Mouse (Mus musculus) midbrain, embryonic 15.5 days (tissue): Measurements from ENCODE around the gene Vmn2r103. TPM values are rescaled to one million over a fixed set of nuclear protein-coding genes. Genes with fewer than 3 reads are reported as not detected.

ENCODE experiments used
- ATAC-seq: fragments of 200-750 bp; cut with Nextera tagmentation; replicated peaks from 2 replicates; pipeline ENCODE4 v1.8.0; 2017; ENCODE audit warnings: moderate TSS enrichment
- H3K27ac ChIP-seq: fragments of 300-500 bp; sonication (generic); 2 replicates; pipeline ENCODE4 v1.5.1; 2015; ENCODE audit warnings: mild to moderate bottlenecking, inconsistent platforms
- H3K27me3 ChIP-seq: fragments of 300-500 bp; sonication (generic); replicated peaks from 2 replicates; pipeline ENCODE4 v1.6.1; 2015; ENCODE audit warnings: inconsistent platforms
- H3K36me3 ChIP-seq: fragments of 300-500 bp; sonication (generic); replicated peaks from 2 replicates; pipeline ENCODE4 v1.6.1; 2015; ENCODE audit warnings: inconsistent platforms
- H3K4me1 ChIP-seq: fragments of 300-500 bp; sonication (generic); 2 replicates; pipeline ENCODE4 v1.6.1; 2015; ENCODE audit warnings: inconsistent platforms
- H3K4me2 ChIP-seq: fragments of 300-500 bp; sonication (generic); 2 replicates; pipeline ENCODE4 v1.6.1; 2015; ENCODE audit warnings: inconsistent platforms, mild to moderate bottlenecking, moderate library complexity
- H3K4me3 ChIP-seq: fragments of 300-500 bp; sonication (generic); 2 replicates; pipeline ENCODE4 v1.5.1; 2015; ENCODE audit warnings: mild to moderate bottlenecking, inconsistent platforms
- H3K9ac ChIP-seq: fragments of 300-500 bp; sonication (generic); 2 replicates; pipeline ENCODE4 v1.6.1; 2015; ENCODE audit warnings: mild to moderate bottlenecking, inconsistent platforms
- H3K9me3 ChIP-seq: fragments of 300-500 bp; sonication (generic); 2 replicates; pipeline ENCODE4 v1.6.1; 2016; ENCODE audit warnings: inconsistent platforms
- WGBS: fragments of 180-500 bp; shearing (Covaris S2); methylation state at CpG from one replicate; pipeline ENCODE4 v1.1.7; 2015; ENCODE audit warnings: mixed read lengths; 5-methylcytosine and 5-hydroxymethylcytosine counted together
- polyA plus RNA-seq: library from polyadenylated mRNA; unstranded; fragments of >200 nt; fragmentation: Nextera tagmentation; extraction: Ambion mirVana; gene quantifications from 2 replicates; pipeline ENCODE4 v1.2.1, GENCODE M21; 2015

The Vmn2r103 gene
- not detected in 2 replicates for polyA plus RNA-seq

- Histone ChIP-seq H3K36me3 (no peaks in the 10 kb centered on the region), H3K4me2 (no peak within 1 kb of the TSS), H3K4me3 (no peak within 1 kb of the TSS), H3K9me3 (peaks cover 5% of the 10 kb centered on the region; the same call in 1 of the 2 replicates), H3K9ac (no peak within 1 kb of the TSS), H3K27ac (no peak within 1 kb of the TSS), H3K4me1 (no peaks in the 10 kb centered on the region), H3K27me3 (no peaks in the 10 kb centered on the region)
- WGBS: 58% methylated on average over 4 of the region's 4 CpGs
- no peak for ATAC-seq
These were observed at the start of gene Vmn2r103 for GRCm38 (mm10) chr17:19773063-19773462. TSS of gene Vmn2r103 (plus strand) at chr17:19773363.

GRCm38 (mm10) chr17:19778994-19779393 lies 5.8 kb downstream of the Vmn2r103 start:
- Histone ChIP-seq H3K36me3 (no peaks in the 10 kb centered on the region), H3K4me2 (no peak overlapping the region), H3K27ac (no peak overlapping the region), H3K9ac (no peak overlapping the region), H3K4me3 (no peak overlapping the region), H3K4me1 (no peaks in the 10 kb centered on the region), H3K27me3 (no peaks in the 10 kb centered on the region), H3K9me3 (0 out of 2 replicates have a peak, but pooled peaks cover 2% of the 10 kb centered on the region)
- WGBS: 88% methylated on average over 4 of the region's 4 CpGs
- no peak for ATAC-seq

GRCm38 (mm10) chr17:19789248-19789647 lies 16.1 kb downstream of the Vmn2r103 start:
- WGBS: 71% methylated on average over 1 of the region's 1 CpGs
- Histone ChIP-seq H3K9ac (no peak overlapping the region), H3K4me1 (no peaks in the 10 kb centered on the region), H3K4me3 (no peak overlapping the region), H3K4me2 (no peak overlapping the region), H3K27ac (no peak overlapping the region), H3K36me3 (no peaks in the 10 kb centered on the region), H3K9me3 (0 out of 2 replicates have a peak, but pooled peaks cover 8% of the 10 kb centered on the region), H3K27me3 (no peaks in the 10 kb centered on the region)
- no peak for ATAC-seq

Other genes with a start within 250 kb of the Vmn2r103 start
- not detected in 2 replicates for gene Vmn2r101, start 196.1 kb upstream of the Vmn2r103 start, polyA plus RNA-seq
- gene Vmn2r102, start 113.0 kb upstream of the Vmn2r103 start, polyA plus RNA-seq: not detected in 2 replicates